Mouse (Mus musculus): Measurements from ENCODE around the gene Bmp8b. TPM values are rescaled to one million over a fixed set of nuclear protein-coding genes. Genes with fewer than 3 reads are reported as not detected.
A peak's percentile ranks its signal among the peaks of the same experiment; 100 is the strongest.
"Not testable (repeated sequence)": the region's sequence is repeated elsewhere in the genome, so short reads cannot be mapped to it uniquely, and the experiment has no call there.

Bmp8b gene
- total RNA-seq, 1 experiment, result 7.2 TPM

DNA sequence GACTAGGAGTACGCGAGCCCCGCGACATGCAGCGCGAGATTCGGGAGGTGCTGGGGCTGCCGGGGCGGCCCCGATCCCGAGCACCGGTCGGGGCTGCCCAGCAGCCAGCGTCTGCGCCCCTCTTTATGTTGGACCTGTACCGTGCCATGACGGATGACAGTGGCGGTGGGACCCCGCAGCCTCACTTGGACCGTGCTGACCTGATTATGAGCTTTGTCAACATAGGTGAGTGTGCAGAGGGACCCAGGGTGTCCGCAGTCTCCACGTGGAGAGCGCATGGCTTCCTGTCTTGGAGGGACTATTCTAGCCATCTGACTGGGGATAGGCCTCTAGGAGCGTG, 456 bp downstream of the Bmp8b start:
- no peak for DNase-seq (ENCODE audit: low read depth, low spot score)
- Histone ChIP-seq H3K9ac (ENCODE audit: insufficient read depth, low read depth, low read length, poor library complexity, severe bottlenecking) (peak overlapping the region; percentile 69), H3K4me3 (ENCODE audit: insufficient read depth in 1 of 2, low read depth in 1 of 2, low read length in 2 of 2, poor library complexity in 1 of 2, severe bottlenecking in 1 of 2) (peak overlapping the region; percentile 72 to 82), H3K36me3 (ENCODE audit: control insufficient read depth, insufficient read depth, low read length, poor library complexity, severe bottlenecking) (no peaks in the 10 kb centered on the region), H3K27ac (ENCODE audit: insufficient read depth, low read depth, low read length, poor library complexity, severe bottlenecking) (no peak overlapping the region), H3K4me1 (ENCODE audit: control insufficient read depth in 2 of 2, insufficient read depth in 2 of 2, low read length in 2 of 2, poor library complexity in 1 of 2) (0 out of 4 replicates have a peak, but pooled peaks cover 0 to 2% of the 10 kb centered on the region in 2 experiments), H3K9me3 (ENCODE audit: control insufficient read depth, insufficient read depth, low read depth, low read length) (no peaks in the 10 kb centered on the region)
- in situ Hi-C loops (cut with MboI; ENCODE audit: low sequenced_read_pairs in 2 of 2, unreplicated experiment in 2 of 2), result no loop called here
- TF ChIP-seq HCFC1 (IDR thresholded peaks at IDR 0.05; ENCODE audit: borderline replicate concordance, insufficient read depth, low read length) (no peak), ZNF384 (IDR thresholded peaks at IDR 0.05; ENCODE audit: low read depth, low read length) (no peak), ZC3H11A (IDR thresholded peaks at IDR 0.05; ENCODE audit: borderline replicate concordance, low read depth, low read length) (no peak), MAFK (IDR thresholded peaks at IDR 0.05; ENCODE audit: insufficient read depth, low read depth, low read length) (no peak), CHD2 (IDR thresholded peaks at IDR 0.05; ENCODE audit: low read depth, low read length) (no peak)

- in situ Hi-C loops (cut with MboI; ENCODE audit: low sequenced_read_pairs in 2 of 2, unreplicated experiment in 2 of 2); H3K9ac ChIP-seq (ENCODE audit: insufficient read depth, low read depth, low read length, poor library complexity, severe bottlenecking); H3K4me3 ChIP-seq (ENCODE audit: insufficient read depth in 1 of 2, low read depth in 1 of 2, low read length in 2 of 2, poor library complexity in 1 of 2, severe bottlenecking in 1 of 2); DNase-seq (ENCODE audit: low read depth, low spot score); H3K36me3 ChIP-seq (ENCODE audit: control insufficient read depth, insufficient read depth, low read length, poor library complexity, severe bottlenecking); H3K4me1 ChIP-seq (ENCODE audit: control insufficient read depth in 2 of 2, insufficient read depth in 2 of 2, low read length in 2 of 2, poor library complexity in 1 of 2); H3K27ac ChIP-seq (ENCODE audit: insufficient read depth, low read depth, low read length, poor library complexity, severe bottlenecking); H3K9me3 ChIP-seq (ENCODE audit: control insufficient read depth, insufficient read depth, low read depth, low read length): not testable (repeated sequence)
These were observed 964 bp downstream of the Bmp8b start for GRCm38 (mm10) chr4:123105929-123106328.

- no peaks in the 10 kb centered on the region for H3K9me3 ChIP-seq (ENCODE audit: control insufficient read depth, insufficient read depth, low read depth, low read length)
- no peak overlapping the region for H3K27ac ChIP-seq (ENCODE audit: insufficient read depth, low read depth, low read length, poor library complexity, severe bottlenecking)
- DNase-seq (ENCODE audit: low read depth, low spot score), result no peak
- H3K4me3 ChIP-seq (ENCODE audit: insufficient read depth in 1 of 2, low read depth in 1 of 2, low read length in 2 of 2, poor library complexity in 1 of 2, severe bottlenecking in 1 of 2), result no peak overlapping the region
- no peaks in the 10 kb centered on the region for H3K36me3 ChIP-seq (ENCODE audit: control insufficient read depth, insufficient read depth, low read length, poor library complexity, severe bottlenecking)
- no peak for TF ChIP-seq ZNF384 (IDR thresholded peaks at IDR 0.05; ENCODE audit: low read depth, low read length)
- TF ChIP-seq CHD2 (IDR thresholded peaks at IDR 0.05; ENCODE audit: low read depth, low read length), result no peak
- no peak for TF ChIP-seq MAFK (IDR thresholded peaks at IDR 0.05; ENCODE audit: insufficient read depth, low read depth, low read length)
- no peak for TF ChIP-seq HCFC1 (IDR thresholded peaks at IDR 0.05; ENCODE audit: borderline replicate concordance, insufficient read depth, low read length)
- no peak for TF ChIP-seq ZC3H11A (IDR thresholded peaks at IDR 0.05; ENCODE audit: borderline replicate concordance, low read depth, low read length)
- 0 out of 4 replicates have a peak, but pooled peaks cover 0 to 2% of the 10 kb centered on the region in 2 experiments for H3K4me1 ChIP-seq (ENCODE audit: control insufficient read depth in 2 of 2, insufficient read depth in 2 of 2, low read length in 2 of 2, poor library complexity in 1 of 2)
- no peak overlapping the region for H3K9ac ChIP-seq (ENCODE audit: insufficient read depth, low read depth, low read length, poor library complexity, severe bottlenecking)
- in situ Hi-C loops (cut with MboI; ENCODE audit: low sequenced_read_pairs in 2 of 2, unreplicated experiment in 2 of 2), result no loop called here
These were observed 1.9 kb downstream of the Bmp8b start for GRCm38 (mm10) chr4:123106864-123107263.

GRCm38 (mm10) chr4:123108056-123108455, 3.1 kb downstream of the Bmp8b start:
- DNase-seq (ENCODE audit: low read depth, low spot score), result no peak
- Histone ChIP-seq H3K4me3 (ENCODE audit: insufficient read depth in 1 of 2, low read depth in 1 of 2, low read length in 2 of 2, poor library complexity in 1 of 2, severe bottlenecking in 1 of 2) (no peak overlapping the region), H3K9ac (ENCODE audit: insufficient read depth, low read depth, low read length, poor library complexity, severe bottlenecking) (no peak overlapping the region), H3K9me3 (ENCODE audit: control insufficient read depth, insufficient read depth, low read depth, low read length) (no peaks in the 10 kb centered on the region), H3K4me1 (ENCODE audit: control insufficient read depth in 2 of 2, insufficient read depth in 2 of 2, low read length in 2 of 2, poor library complexity in 1 of 2) (0 out of 4 replicates have a peak, but pooled peaks cover 0 to 2% of the 10 kb centered on the region in 2 experiments), H3K27ac (ENCODE audit: insufficient read depth, low read depth, low read length, poor library complexity, severe bottlenecking) (no peak overlapping the region), H3K36me3 (ENCODE audit: control insufficient read depth, insufficient read depth, low read length, poor library complexity, severe bottlenecking) (no peaks in the 10 kb centered on the region)
- no peak for TF ChIP-seq CHD2 (IDR thresholded peaks at IDR 0.05; ENCODE audit: low read depth, low read length)
- no peak for TF ChIP-seq HCFC1 (IDR thresholded peaks at IDR 0.05; ENCODE audit: borderline replicate concordance, insufficient read depth, low read length)
- no peak for TF ChIP-seq ZNF384 (IDR thresholded peaks at IDR 0.05; ENCODE audit: low read depth, low read length)
- no peak for TF ChIP-seq ZC3H11A (IDR thresholded peaks at IDR 0.05; ENCODE audit: borderline replicate concordance, low read depth, low read length)
- TF ChIP-seq MAFK (IDR thresholded peaks at IDR 0.05; ENCODE audit: insufficient read depth, low read depth, low read length), result no peak
- in situ Hi-C loops (cut with MboI; ENCODE audit: low sequenced_read_pairs in 2 of 2, unreplicated experiment in 2 of 2), result no loop called here

DNA sequence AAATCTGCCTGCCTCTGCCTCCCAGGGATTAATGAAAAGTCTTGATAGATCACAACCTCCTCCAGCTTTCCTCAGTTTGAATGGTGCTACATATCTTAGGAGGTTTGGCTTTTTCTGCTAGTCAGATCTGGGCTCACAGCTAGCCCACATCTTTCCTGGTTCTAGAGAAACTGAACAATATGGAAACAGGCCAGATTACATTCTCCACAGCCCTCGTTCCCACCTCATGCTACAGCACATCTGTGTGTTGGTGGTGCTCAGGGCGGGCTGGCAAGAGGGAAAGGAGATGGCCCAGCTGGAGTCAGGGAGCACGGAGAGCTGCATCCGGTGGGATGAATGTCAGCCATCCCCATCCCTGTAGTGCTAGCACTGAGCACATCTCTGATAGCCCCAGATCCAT, 5.8 kb downstream of the Bmp8b start:
- no peak overlapping the region for H3K9ac ChIP-seq (ENCODE audit: insufficient read depth, low read depth, low read length, poor library complexity, severe bottlenecking)
- 0 out of 4 replicates have a peak, but pooled peaks cover 0 to 2% of the 10 kb centered on the region in 2 experiments for H3K4me1 ChIP-seq (ENCODE audit: control insufficient read depth in 2 of 2, insufficient read depth in 2 of 2, low read length in 2 of 2, poor library complexity in 1 of 2)
- no peak for DNase-seq (ENCODE audit: low read depth, low spot score)
- no peaks in the 10 kb centered on the region for H3K9me3 ChIP-seq (ENCODE audit: control insufficient read depth, insufficient read depth, low read depth, low read length)
- no peak overlapping the region for H3K4me3 ChIP-seq (ENCODE audit: insufficient read depth in 1 of 2, low read depth in 1 of 2, low read length in 2 of 2, poor library complexity in 1 of 2, severe bottlenecking in 1 of 2)
- H3K36me3 ChIP-seq (ENCODE audit: control insufficient read depth, insufficient read depth, low read length, poor library complexity, severe bottlenecking), result no peaks in the 10 kb centered on the region; the same call in 1 of the 2 replicates
- in situ Hi-C loops (cut with MboI; ENCODE audit: low sequenced_read_pairs in 2 of 2, unreplicated experiment in 2 of 2), result no loop called here
- no peak overlapping the region for H3K27ac ChIP-seq (ENCODE audit: insufficient read depth, low read depth, low read length, poor library complexity, severe bottlenecking)
- no peak for TF ChIP-seq ZC3H11A (IDR thresholded peaks at IDR 0.05; ENCODE audit: borderline replicate concordance, low read depth, low read length)
- no peak for TF ChIP-seq MAFK (IDR thresholded peaks at IDR 0.05; ENCODE audit: insufficient read depth, low read depth, low read length)
- TF ChIP-seq HCFC1 (IDR thresholded peaks at IDR 0.05; ENCODE audit: borderline replicate concordance, insufficient read depth, low read length), result no peak

- H3K4me3 ChIP-seq (ENCODE audit: insufficient read depth in 1 of 2, low read depth in 1 of 2, low read length in 2 of 2, poor library complexity in 1 of 2, severe bottlenecking in 1 of 2); in situ Hi-C loops (cut with MboI; ENCODE audit: low sequenced_read_pairs in 2 of 2, unreplicated experiment in 2 of 2); H3K36me3 ChIP-seq (ENCODE audit: control insufficient read depth, insufficient read depth, low read length, poor library complexity, severe bottlenecking); H3K9me3 ChIP-seq (ENCODE audit: control insufficient read depth, insufficient read depth, low read depth, low read length); H3K27ac ChIP-seq (ENCODE audit: insufficient read depth, low read depth, low read length, poor library complexity, severe bottlenecking); DNase-seq (ENCODE audit: low read depth, low spot score); H3K4me1 ChIP-seq (ENCODE audit: control insufficient read depth in 2 of 2, insufficient read depth in 2 of 2, low read length in 2 of 2, poor library complexity in 1 of 2); H3K9ac ChIP-seq (ENCODE audit: insufficient read depth, low read depth, low read length, poor library complexity, severe bottlenecking): not testable (repeated sequence)
These were observed 6.5 kb downstream of the Bmp8b start for GRCm38 (mm10) chr4:123111275-123111983.

All from ES-E14 (cell line).